Mouse (Mus musculus): ENCODE data around the gene Tmem200c. TPM values are rescaled to one million over a fixed set of nuclear protein-coding genes. Genes with fewer than 3 reads are reported as not detected.

Gene Tmem200c
- not detected for polyA plus RNA-seq (2017; shearing (Covaris generic))

GRCm38 (mm10) chr17:68826323-68826722, at the start of gene Tmem200c:
Gene Tmem200c (plus strand): TSS chr17:68826623.

Other genes starting within 250 kb of the Tmem200c start
- 0.66 TPM for gene Epb41l3, start 249.1 kb downstream of the Tmem200c start, polyA plus RNA-seq (2017; shearing (Covaris generic))

Data from CD4-positive, CD25-positive, alpha-beta regulatory T cell (primary cell).